Comparison of ENCODE assay signal across 11 mouse cellular contexts in genomic region chr10:43591477-43591876, GRCm38 (mm10).
"Had no signal": no experiment of that assay in that cellular context is flagged by ENCODE, and none has a peak within 500 bp of the region (broad histone marks: within the 10 kb centered on the region; RNA-seq: fewer than 3 reads in every experiment).

No protein-coding gene starts in this region.

- DNase-seq: kidney, adult 9 months; lung, postnatal 36 days; right cerebral cortex, postnatal 14 days had no signal

- H3K27me3 ChIP-seq: limb, embryonic 12.5 days; midbrain, embryonic 15.5 days; neural tube, embryonic 13.5 days had no signal

- H3K27ac ChIP-seq: kidney, postnatal 0 days; limb, embryonic 12.5 days; midbrain, embryonic 15.5 days; neural tube, embryonic 13.5 days; stomach, postnatal 0 days had no signal

- ATAC-seq: intestine, embryonic 16.5 days; midbrain, embryonic 15.5 days had no signal

- H3K4me1 ChIP-seq: midbrain, embryonic 15.5 days had no signal

- H3K9me3 ChIP-seq: midbrain, embryonic 15.5 days; neural tube, embryonic 13.5 days had no signal

- H3K4me2 ChIP-seq: limb, embryonic 12.5 days; midbrain, embryonic 11.5 days; midbrain, embryonic 15.5 days; neural tube, embryonic 13.5 days had no signal

- H3K9ac ChIP-seq: limb, embryonic 12.5 days; midbrain, embryonic 15.5 days; neural tube, embryonic 13.5 days had no signal

- H3K36me3 ChIP-seq: midbrain, embryonic 15.5 days; neural tube, embryonic 13.5 days had no signal

- H3K4me3 ChIP-seq: limb, embryonic 12.5 days; megakaryocyte, embryonic 14.5 days; midbrain, embryonic 15.5 days; neural tube, embryonic 13.5 days had no signal
